Mouse (Mus musculus) MEL (cell line): ENCODE data around the gene Slc9a3r1. TPM values are rescaled to one million over a fixed set of nuclear protein-coding genes. Genes with fewer than 3 reads are reported as not detected.

Experiments used
- DNase-seq: peaks from one replicate; pipeline ENCODE4 v3.0.0; 2011; ENCODE audit warnings: low read depth, low spot score
- H3K27ac ChIP-seq: 2 replicates; pipeline ENCODE4 v1.5.1; 2012; ENCODE audit warnings: low read depth, mild to moderate bottlenecking, control low read depth, low read length, moderate library complexity; ENCODE audit not compliant: control insufficient read depth
- H3K27me3 ChIP-seq, 2 experiments: fragments of 150-350 bp in 1 of 2; sonication (generic) in 1 of 2; 2 replicates each; pipeline ENCODE4 v1.6.1; 2012; ENCODE audit warnings: low read length in 2 of 2, mild to moderate bottlenecking in 2 of 2, improper control_type of control experiment in 1 of 2, moderate library complexity in 1 of 2; ENCODE audit not compliant: insufficient read depth in 2 of 2, control insufficient read depth in 1 of 2
- H3K36me3 ChIP-seq, 2 experiments: 2 replicates each; pipeline ENCODE4 v1.6.1; 2012 to 2014; ENCODE audit warnings: low read length in 2 of 2, improper control_type of control experiment in 1 of 2, inconsistent platforms in 1 of 2, mild to moderate bottlenecking in 1 of 2; ENCODE audit not compliant: insufficient read depth in 2 of 2, control insufficient read depth in 1 of 2
- H3K4me1 ChIP-seq, 2 experiments: fragments of 150-350 bp in 1 of 2; sonication (generic) in 1 of 2; 2 replicates each; pipeline ENCODE4 v1.6.1; 2012; ENCODE audit warnings: low read length in 2 of 2, improper control_type of control experiment in 1 of 2, mild to moderate bottlenecking in 1 of 2; ENCODE audit not compliant: insufficient read depth in 2 of 2, control insufficient read depth in 1 of 2
- H3K4me3 ChIP-seq, 2 experiments: fragments of 150-350 bp in 1 of 2; sonication (generic) in 1 of 2; 2 replicates each; pipeline ENCODE4 v1.5.1; 2012; ENCODE audit warnings: low read depth in 2 of 2, low read length in 2 of 2, mild to moderate bottlenecking in 2 of 2, moderate library complexity in 2 of 2, control low read depth in 1 of 2, improper control_type of control experiment in 1 of 2; ENCODE audit not compliant: control insufficient read depth in 1 of 2, insufficient read depth in 1 of 2
- H3K79me2 ChIP-seq: 2 replicates; pipeline ENCODE4 v1.6.1; 2012; ENCODE audit warnings: mild to moderate bottlenecking, low read length, moderate library complexity; ENCODE audit not compliant: control insufficient read depth, poor library complexity, insufficient read depth
- H3K9ac ChIP-seq: 2 replicates; pipeline ENCODE4 v1.6.1; 2012; ENCODE audit warnings: low read depth, mild to moderate bottlenecking, control low read depth, low read length, moderate library complexity; ENCODE audit not compliant: control insufficient read depth, poor library complexity, severe bottlenecking
- H3K9me3 ChIP-seq: fragments of 150-350 bp; sonication (generic); replicated peaks from 2 replicates; pipeline ENCODE4 v1.6.1; 2012; ENCODE audit warnings: mild to moderate bottlenecking, low read length, improper control_type of control experiment, moderate library complexity; ENCODE audit not compliant: insufficient read depth
- CHD1 ChIP-seq: IDR thresholded peaks from 2 replicates; pipeline ENCODE4 v1.6.1; 2012; ENCODE audit warnings: low read depth, mild to moderate bottlenecking, inconsistent platforms, low read length, improper control_type of control experiment
- E2F4 ChIP-seq: IDR thresholded peaks from 2 replicates; pipeline ENCODE4 v1.6.1; 2011; ENCODE audit warnings: low read depth, low read length, improper control_type of control experiment, borderline replicate concordance
- ELF1 ChIP-seq: IDR thresholded peaks from 2 replicates; pipeline ENCODE4 v1.6.1; 2014; ENCODE audit warnings: low read depth, mild to moderate bottlenecking, inconsistent platforms, low read length, improper control_type of control experiment, moderate library complexity
- ETS1 ChIP-seq: IDR thresholded peaks from 2 replicates; pipeline ENCODE4 v1.6.1; 2012; ENCODE audit warnings: low read depth, mild to moderate bottlenecking, inconsistent platforms, low read length, improper control_type of control experiment, moderate library complexity
- GATA1 ChIP-seq: IDR thresholded peaks from 2 replicates; pipeline ENCODE4 v1.6.1; 2011; ENCODE audit warnings: low read depth, low read length, improper control_type of control experiment
- HCFC1 ChIP-seq: IDR thresholded peaks from 2 replicates; pipeline ENCODE4 v1.6.1; 2012; ENCODE audit warnings: low read depth, mild to moderate bottlenecking, inconsistent platforms, low read length, improper control_type of control experiment, moderate library complexity
- JUND ChIP-seq: IDR thresholded peaks from 2 replicates; pipeline ENCODE4 v1.6.1; 2011; ENCODE audit warnings: low read depth, mild to moderate bottlenecking, improper control_type of control experiment, low read length
- MAFK ChIP-seq: IDR thresholded peaks from 2 replicates; pipeline ENCODE4 v1.6.1; 2011; ENCODE audit warnings: low read depth, mild to moderate bottlenecking, low read length, improper control_type of control experiment, borderline replicate concordance
- MAX ChIP-seq: IDR thresholded peaks from 2 replicates; pipeline ENCODE4 v1.6.1; 2011; ENCODE audit warnings: low read length, improper control_type of control experiment
- MAZ ChIP-seq: IDR thresholded peaks from 2 replicates; pipeline ENCODE4 v1.6.1; 2012; ENCODE audit warnings: low read depth, mild to moderate bottlenecking, inconsistent platforms, low read length, improper control_type of control experiment
- MYB ChIP-seq: IDR thresholded peaks from 2 replicates; pipeline ENCODE4 v1.6.1; 2011; ENCODE audit warnings: mild to moderate bottlenecking, low read depth, low read length, improper control_type of control experiment
- MYC ChIP-seq: IDR thresholded peaks from 2 replicates; pipeline ENCODE4 v1.6.1; 2011; ENCODE audit warnings: low read depth, mild to moderate bottlenecking, low read length, improper control_type of control experiment, moderate library complexity
- POLR2AphosphoS2 ChIP-seq: IDR thresholded peaks from 2 replicates; pipeline ENCODE4 v1.6.1; 2011; ENCODE audit warnings: low read length, improper control_type of control experiment
- POLR2AphosphoS5 ChIP-seq: IDR thresholded peaks from 2 replicates; pipeline ENCODE4 v1.6.1; 2012; ENCODE audit warnings: low read depth, borderline replicate concordance, mild to moderate bottlenecking, inconsistent platforms, low read length, moderate library complexity, mixed read lengths
- TAL1 ChIP-seq: IDR thresholded peaks from 2 replicates; pipeline ENCODE4 v1.6.1; 2012; ENCODE audit warnings: mild to moderate bottlenecking, inconsistent platforms, low read length, moderate library complexity, mixed read lengths
- TCF12 ChIP-seq: IDR thresholded peaks from 2 replicates; pipeline ENCODE4 v1.6.1; 2014; ENCODE audit warnings: low read depth, mild to moderate bottlenecking, inconsistent platforms, low read length, improper control_type of control experiment, moderate library complexity
- USF1 ChIP-seq: IDR thresholded peaks from 2 replicates; pipeline ENCODE4 v1.6.1; 2014; ENCODE audit warnings: low read depth, mild to moderate bottlenecking, inconsistent platforms, low read length, improper control_type of control experiment, moderate library complexity
- ZC3H11A ChIP-seq: IDR thresholded peaks from 2 replicates; pipeline ENCODE4 v1.6.1; 2012; ENCODE audit warnings: low read depth, mild to moderate bottlenecking, inconsistent platforms, low read length, improper control_type of control experiment
- polyA plus RNA-seq, 2 experiments: library from polyadenylated mRNA; stranded (reverse) in 1 of 2; unstranded in 1 of 2; fragments of >175 nt in 1 of 2; fragments of >200 nt in 1 of 2; gene quantifications; 2 replicates each; pipeline versions ENCODE4 v1.2.1 to v1.2.4; 2012; ENCODE audit warnings: low replicate concordance in 2 of 2, low read depth in 1 of 2; ENCODE audit not compliant: insufficient read length in 2 of 2, insufficient read depth in 1 of 2, missing spikeins in 1 of 2
- total RNA-seq: library from RNA; depleted of rRNA; stranded (reverse); fragments of 300-350 nt; gene quantifications from 2 replicates; pipeline ENCODE4 v1.2.3, GENCODE M21; 2012

Gene Slc9a3r1
- total and polyA plus RNA-seq, 3 experiments: 112 to 127 TPM; not detected in 1

DNA sequence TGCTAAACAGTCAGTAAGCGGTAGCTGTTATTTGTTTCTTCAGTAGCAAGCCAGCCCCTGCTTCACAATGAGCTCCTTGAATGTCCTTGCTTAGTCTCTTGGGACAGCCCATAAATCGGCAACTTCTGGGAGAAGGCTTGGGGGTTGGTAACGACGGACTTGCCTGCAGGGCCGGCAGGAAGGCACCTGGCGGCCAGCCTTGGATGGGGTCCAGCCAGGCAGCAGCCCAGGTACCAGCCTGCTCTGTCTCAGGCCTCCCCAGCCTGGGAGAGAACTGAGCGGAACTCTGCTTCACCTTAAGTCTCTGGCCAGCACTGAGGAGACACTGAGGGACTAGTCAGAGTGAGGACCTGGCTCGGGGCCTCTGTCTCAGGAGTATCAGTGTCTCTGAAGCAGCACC lies 8.0 kb downstream of the Slc9a3r1 start:
- peaks cover 2 to 7% of the 10 kb centered on the region in 2 experiments; a peak in 3 of 4 replicates for H3K36me3 ChIP-seq
- no peak overlapping the region for H3K4me3 ChIP-seq
- no peak overlapping the region for H3K9ac ChIP-seq
- TF ChIP-seq GATA1: no peak
- no peak for TF ChIP-seq JUND
- no peak for TF ChIP-seq TCF12
- no peak for TF ChIP-seq USF1
- no peak for TF ChIP-seq ELF1
- TF ChIP-seq ETS1: no peak
- no peak for TF ChIP-seq ZC3H11A
- no peak for TF ChIP-seq MYB
- TF ChIP-seq TAL1: no peak
- no peak for TF ChIP-seq E2F4
- TF ChIP-seq CHD1: no peak
- no peak for TF ChIP-seq MAZ
- TF ChIP-seq MYC: no peak
- no peak for TF ChIP-seq HCFC1
- no peak for TF ChIP-seq POLR2AphosphoS2
- no peak for TF ChIP-seq MAX
- H3K9me3 ChIP-seq: no peaks in the 10 kb centered on the region
- H3K27ac ChIP-seq: no peak overlapping the region
- H3K79me2 ChIP-seq: peaks cover 18% of the 10 kb centered on the region
- no peaks in the 10 kb centered on the region; a peak in 1 of 4 replicates for H3K4me1 ChIP-seq
- DNase-seq: no peak
- no peaks in the 10 kb centered on the region for H3K27me3 ChIP-seq

DNA sequence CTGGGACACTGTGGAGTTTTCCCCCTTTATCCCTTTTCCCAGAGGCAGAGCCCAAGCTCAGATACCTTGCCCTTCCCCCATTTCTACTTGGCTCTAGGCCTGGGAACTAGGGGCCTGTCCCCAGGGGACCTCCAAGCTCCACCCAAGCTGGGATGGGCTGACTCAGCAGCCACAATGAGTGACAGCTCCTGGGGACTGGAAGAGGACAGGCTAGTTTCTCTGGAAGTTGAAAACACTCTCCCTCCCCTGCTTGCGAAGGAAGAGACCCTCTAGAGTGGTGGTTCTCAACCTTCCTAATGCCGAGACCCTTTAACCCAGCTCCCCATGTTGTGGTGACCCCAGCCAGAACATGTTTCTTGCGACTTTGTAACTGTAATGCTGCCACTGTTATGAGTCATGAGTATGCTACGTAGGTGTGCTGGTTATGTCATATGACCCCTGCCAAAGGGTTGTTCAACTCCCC lies 9.7 kb downstream of the Slc9a3r1 start:
- Histone ChIP-seq H3K9me3 (no peaks in the 10 kb centered on the region), H3K4me3 (no peak overlapping the region), H3K9ac (no peak overlapping the region), H3K36me3 (peaks cover 2 to 8% of the 10 kb centered on the region in 2 experiments; a peak in 3 of 4 replicates), H3K27ac (no peak overlapping the region), H3K79me2 (peaks cover 7% of the 10 kb centered on the region), H3K27me3 (no peaks in the 10 kb centered on the region), H3K4me1 (no peaks in the 10 kb centered on the region; a peak in 1 of 4 replicates)
- TF ChIP-seq POLR2AphosphoS5 (no peak), MAFK (peak; percentile 25; the same call in 1 of the 2 replicates)
- DNase-seq: peak; percentile 51
